In genomic region chr13:116056976-116057647, GRCm38 (mm10) we compare ENCODE assay signal across 23 mouse cellular contexts.
"Had no signal": no experiment of that assay in that cellular context is flagged by ENCODE, and none has a peak within 500 bp of the region (broad histone marks: within the 10 kb centered on the region; RNA-seq: fewer than 3 reads in every experiment).

No protein-coding gene starts in this region.

- H3K4me1 ChIP-seq: limb, embryonic 10.5 days; limb, embryonic 13.5 days; liver, embryonic 12.5 days; liver, embryonic 15.5 days; lung, embryonic 15.5 days; megakaryocyte, embryonic 14.5 days; midbrain, embryonic 15.5 days; neural tube, embryonic 12.5 days; neural tube, embryonic 15.5 days; stomach, embryonic 15.5 days had no signal

- H3K36me3 ChIP-seq: limb, embryonic 10.5 days; limb, embryonic 13.5 days; liver, embryonic 12.5 days; liver, embryonic 15.5 days; lung, embryonic 15.5 days; midbrain, embryonic 15.5 days; neural tube, embryonic 12.5 days; neural tube, embryonic 15.5 days; stomach, embryonic 15.5 days had no signal

- ATAC-seq: liver, embryonic 12.5 days; midbrain, embryonic 15.5 days had no signal

- DNase-seq: kidney, postnatal 25 days; layer of hippocampus, adult 9-11 months; liver; lung, adult 18-20 months; lung, postnatal 10 days; lung, postnatal 36 days; right cerebral cortex, adult 18-20 months; right cerebral cortex, postnatal 25 days; spleen, adult 18-20 months; thymus, postnatal 36 days had no signal

- H3K4me2 ChIP-seq: limb, embryonic 13.5 days; liver, embryonic 12.5 days; liver, embryonic 15.5 days; lung, embryonic 15.5 days; midbrain, embryonic 11.5 days; midbrain, embryonic 15.5 days; neural tube, embryonic 12.5 days; neural tube, embryonic 15.5 days; stomach, embryonic 15.5 days had no signal

- H3K4me3 ChIP-seq: layer of hippocampus, adult 2 months; limb, embryonic 10.5 days; limb, embryonic 13.5 days; liver, embryonic 12.5 days; liver, embryonic 15.5 days; lung, embryonic 15.5 days; megakaryocyte, embryonic 14.5 days; midbrain, embryonic 15.5 days; neural tube, embryonic 12.5 days; neural tube, embryonic 15.5 days; stomach, embryonic 15.5 days had no signal

- H3K9me3 ChIP-seq: limb, embryonic 10.5 days; limb, embryonic 13.5 days; liver, embryonic 12.5 days; liver, embryonic 15.5 days; lung, embryonic 15.5 days; megakaryocyte, embryonic 14.5 days; midbrain, embryonic 15.5 days; neural tube, embryonic 12.5 days; neural tube, embryonic 15.5 days; stomach, embryonic 15.5 days had no signal

- H3K27me3 ChIP-seq: limb, embryonic 13.5 days; liver, embryonic 12.5 days; liver, embryonic 15.5 days; lung, embryonic 15.5 days; megakaryocyte, embryonic 14.5 days; midbrain, embryonic 15.5 days; neural tube, embryonic 12.5 days; neural tube, embryonic 15.5 days; stomach, embryonic 15.5 days had no signal

- H3K27ac ChIP-seq: kidney, postnatal 0 days; layer of hippocampus, adult 2 months; limb, embryonic 10.5 days; limb, embryonic 13.5 days; liver, embryonic 12.5 days; liver, embryonic 15.5 days; lung, embryonic 15.5 days; midbrain, embryonic 15.5 days; neural tube, embryonic 12.5 days; neural tube, embryonic 15.5 days; stomach, embryonic 15.5 days had no signal

- H3K9ac ChIP-seq: limb, embryonic 13.5 days; liver, embryonic 12.5 days; liver, embryonic 15.5 days; lung, embryonic 15.5 days; midbrain, embryonic 15.5 days; neural tube, embryonic 12.5 days; neural tube, embryonic 15.5 days; stomach, embryonic 15.5 days had no signal
